Mouse (Mus musculus) gastrocnemius, postnatal 14 days (tissue): ENCODE results near the gene Vmn2r7. TPM values are rescaled to one million over a fixed set of nuclear protein-coding genes. Genes with fewer than 3 reads are reported as not detected.
A peak's percentile ranks its signal among the peaks of the same experiment; 100 is the strongest.
"Not testable (repeated sequence)": the region's sequence is repeated elsewhere in the genome, so short reads cannot be mapped to it uniquely, and the experiment has no call there.

Experiments
- DNase-seq: peaks from one replicate; pipeline ENCODE4 v3.0.0; 2021; ENCODE audit warnings: mixed read lengths
- intact Hi-C: fragments of 180-260 bp; cut with DNase I; formaldehyde crosslinking; loops from one replicate; pipeline ENCODE4 v1.15.1; 2025; ENCODE audit warnings: low total_unique reads
- long read RNA-seq, 2 experiments: library from polyadenylated mRNA; stranded (forward); transcript quantifications; one replicate each; pipeline ENCODE4 v2.0.0; 2021
- total RNA-seq, 2 experiments: library from RNA; stranded (reverse); gene quantifications; 2 replicates each; pipeline ENCODE4 v1.2.3; 2021

The Vmn2r7 gene
- not detected for total RNA-seq
- long read RNA-seq, experiment 1, result 0 reads
- long read RNA-seq, experiment 2, result 0 reads

- DNase-seq, intact Hi-C loops: not testable (repeated sequence)
Observed at GRCm38 (mm10) chr3:64844665-64845064, at the start of gene Vmn2r7. Gene Vmn2r7 (minus strand): TSS chr3:64844765.

DNA sequence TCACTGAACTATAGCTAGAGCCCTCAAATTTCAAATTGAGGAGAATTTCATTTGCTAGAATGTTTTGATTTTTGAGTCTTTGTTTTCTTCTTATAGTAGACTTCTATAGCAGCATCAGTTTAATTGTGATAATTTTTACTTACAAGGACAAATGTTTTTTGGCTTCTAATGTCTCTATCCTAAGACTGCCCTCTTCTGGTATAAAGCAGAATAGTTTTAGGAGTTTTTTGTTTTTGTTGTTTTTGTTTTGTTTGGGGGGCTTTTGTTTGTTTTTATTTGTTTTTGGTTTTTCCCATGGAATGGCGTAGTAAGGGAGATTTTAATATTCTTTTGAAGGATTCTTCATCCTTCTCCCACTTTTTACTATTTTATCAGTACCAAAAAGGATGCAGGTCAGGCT lies 45.2 kb upstream of the Vmn2r7 start:
- intact Hi-C loops, result no loop called here
- no peak for DNase-seq

GRCm38 (mm10) chr3:64878199-64878977 lies 33.8 kb upstream of the Vmn2r7 start:
- DNase-seq, result no peak
- intact Hi-C loops, result no loop called here

DNA sequence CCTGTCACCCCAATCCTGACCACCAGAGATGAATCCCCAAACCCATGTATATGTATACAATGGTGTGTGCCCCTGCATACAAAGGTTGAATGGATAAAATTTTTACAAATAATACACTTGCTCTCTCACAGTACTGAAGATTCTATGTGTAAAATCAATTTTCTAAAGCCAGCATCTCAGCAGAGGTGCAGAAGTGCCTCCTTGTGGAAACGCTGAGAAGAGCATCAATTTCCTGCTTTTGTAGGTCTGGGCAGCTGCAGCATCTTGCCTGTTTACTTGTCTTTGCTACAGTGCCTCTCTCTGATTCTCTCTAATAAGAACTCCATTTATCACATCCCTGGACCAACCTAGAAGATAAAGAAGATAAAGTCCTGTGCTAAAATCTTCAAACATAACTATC lies 32.1 kb upstream of the Vmn2r7 start:
- intact Hi-C loops, result no loop called here
- DNase-seq, result no peak

- intact Hi-C loops, result no loop called here
- no peak for DNase-seq
Observed at GRCm38 (mm10) chr3:64842881-64843280, 1.7 kb downstream of the Vmn2r7 start.

GRCm38 (mm10) chr3:64842299-64842698 lies 2.3 kb downstream of the Vmn2r7 start:
- intact Hi-C loops, result no loop called here
- DNase-seq, result no peak

- intact Hi-C loops, result no loop called here
- no peak for DNase-seq
Observed at GRCm38 (mm10) chr3:64831134-64831533, 13.4 kb downstream of the Vmn2r7 start.

DNA sequence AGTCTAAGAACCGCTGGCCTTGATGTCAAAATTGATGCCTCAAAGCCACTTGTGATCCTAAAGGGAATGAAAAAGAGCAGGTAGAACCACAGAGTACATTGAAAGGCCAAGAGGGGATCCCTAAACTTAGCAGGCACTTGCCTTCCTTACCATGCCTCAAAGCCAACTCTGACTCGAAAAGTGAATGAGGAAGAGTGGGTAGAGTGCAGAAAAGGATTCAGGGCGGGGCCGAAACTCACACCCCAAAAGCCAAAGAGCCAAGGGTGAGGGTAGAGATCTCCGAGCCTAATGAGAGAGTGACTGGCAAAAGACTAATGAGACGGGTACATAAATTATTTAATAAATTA lies 53.3 kb downstream of the Vmn2r7 start:
- intact Hi-C loops, result no loop called here
- no peak for DNase-seq

DNA sequence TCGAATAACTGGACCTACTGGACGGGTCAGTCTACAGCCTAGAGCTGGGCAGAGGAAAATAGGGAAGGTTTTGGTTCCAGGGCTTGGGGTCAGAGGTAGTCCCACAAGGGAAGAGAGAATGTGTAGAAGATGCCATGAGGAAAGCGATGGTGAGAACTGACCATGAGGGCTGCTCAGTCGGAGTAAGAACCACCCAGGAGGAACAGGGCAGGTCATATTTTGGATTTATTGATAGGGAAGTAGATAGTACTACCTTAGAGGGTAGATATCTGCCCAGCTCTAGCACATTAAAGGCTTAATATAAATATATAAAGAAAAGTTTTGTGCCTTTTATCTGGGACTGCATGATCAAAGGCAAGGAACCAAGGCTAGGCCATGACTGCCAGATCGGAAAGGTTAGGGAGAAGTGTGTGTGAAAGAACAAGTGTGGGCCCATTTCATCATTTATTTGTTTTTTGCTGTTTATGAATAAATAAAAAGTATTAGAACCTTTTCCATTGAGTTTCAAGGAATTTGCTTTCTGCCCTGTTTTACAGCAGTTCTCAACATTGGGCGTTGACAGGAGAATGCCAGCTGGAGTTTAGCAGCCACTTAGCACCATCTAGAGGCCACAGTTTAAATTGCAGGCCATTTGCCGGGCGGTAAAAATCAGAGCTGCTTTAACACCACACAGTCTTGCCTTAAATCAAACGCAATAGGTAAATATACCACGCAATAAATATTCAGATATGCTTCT lies 53.9 kb downstream of the Vmn2r7 start:
- DNase-seq, result peak; percentile 11
- intact Hi-C loops, result no loop called here

- intact Hi-C loops, result no loop called here
- no peak for DNase-seq
Observed at GRCm38 (mm10) chr3:64782901-64783300, 61.7 kb downstream of the Vmn2r7 start.

DNA sequence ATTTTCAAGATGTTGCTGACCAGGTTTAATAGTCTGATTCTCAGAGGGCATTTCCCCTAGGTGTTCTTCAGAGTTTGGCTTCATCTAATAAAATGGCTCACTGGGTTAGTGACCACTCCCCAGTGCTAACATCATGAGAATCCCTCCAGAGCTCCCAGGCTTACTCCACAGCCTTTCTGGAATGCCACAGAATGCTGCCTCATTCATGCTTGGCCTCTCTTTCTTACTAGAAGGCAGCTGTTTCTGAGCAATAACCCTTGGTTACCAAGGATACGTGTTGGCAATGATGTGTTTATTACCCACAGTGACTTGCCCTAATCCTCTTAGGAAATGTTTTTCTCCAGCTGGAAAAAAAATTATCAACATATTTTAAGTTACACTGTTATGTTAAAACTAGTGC lies 72.4 kb downstream of the Vmn2r7 start:
- no peak for DNase-seq
- intact Hi-C loops, result no loop called here

- intact Hi-C loops, result no loop called here
- no peak for DNase-seq
Observed at GRCm38 (mm10) chr3:64756145-64756544, 88.4 kb downstream of the Vmn2r7 start.

DNA sequence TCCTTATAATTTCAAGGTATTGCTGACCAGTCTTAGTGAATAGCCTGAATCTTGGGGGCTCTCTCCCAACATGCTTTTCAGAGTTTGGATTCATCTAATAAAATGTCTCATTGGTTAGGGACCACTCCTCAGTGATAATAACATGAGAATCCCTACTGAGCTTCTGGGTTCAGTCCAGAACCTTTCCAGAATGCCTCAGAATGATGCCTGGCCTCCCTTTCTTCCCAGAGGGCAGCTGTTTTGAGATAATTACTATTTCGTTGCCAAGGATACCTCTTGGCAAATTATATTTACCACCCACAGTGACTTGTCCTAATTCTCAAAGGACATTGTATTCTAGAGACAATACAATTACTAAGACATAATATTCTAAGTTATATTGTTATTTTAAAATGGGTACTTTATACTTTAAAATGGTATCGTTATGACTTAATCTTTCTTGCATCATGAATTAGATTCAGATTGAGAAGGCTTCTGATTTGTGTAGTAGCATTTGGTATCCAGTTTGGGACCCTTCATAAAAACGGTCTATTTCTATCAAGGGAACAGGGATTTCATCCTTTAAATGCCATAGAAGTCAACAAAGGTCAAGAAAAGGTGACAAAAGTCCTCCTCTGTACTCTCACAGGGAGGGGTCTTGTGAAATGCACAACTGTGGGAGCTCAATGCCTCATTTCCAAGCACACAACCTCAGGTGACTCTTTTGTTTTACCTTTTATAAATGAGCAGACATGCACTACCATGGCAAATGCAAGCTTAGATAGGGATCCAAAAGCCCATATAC lies 117.2 kb downstream of the Vmn2r7 start:
- intact Hi-C loops, DNase-seq: not testable (repeated sequence)

DNA sequence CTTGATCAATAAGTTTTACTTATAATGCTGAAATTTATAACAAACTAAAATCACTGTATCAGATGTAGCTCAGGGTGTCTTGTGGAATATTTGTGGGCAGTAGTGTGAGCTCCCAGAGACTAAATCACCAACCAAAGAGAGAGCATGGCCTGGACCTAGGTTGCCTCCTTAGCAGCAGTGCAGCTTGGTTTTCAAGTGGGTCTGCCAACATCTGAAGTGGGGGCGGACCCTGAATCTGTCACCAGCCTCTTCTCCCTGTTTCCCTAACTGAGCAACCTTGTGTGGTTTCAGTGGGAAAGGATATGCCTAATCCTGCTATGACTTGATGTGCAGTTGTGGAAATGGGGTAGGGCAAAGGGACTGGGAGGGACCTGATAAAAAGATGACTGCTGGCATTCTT lies 118.8 kb downstream of the Vmn2r7 start:
- intact Hi-C loops, DNase-seq: not testable (repeated sequence)

- not testable (repeated sequence) for DNase-seq
Observed at GRCm38 (mm10) chr3:64676069-64676468, 168.5 kb downstream of the Vmn2r7 start.

More at GRCm38 (mm10) chr3:64676069-64676468, 168.5 kb downstream of the Vmn2r7 start:
- intact Hi-C loops, result not testable (repeated sequence)
